Mouse (Mus musculus) heart, adult 2 months (tissue): ENCODE measurements around the gene Sptbn4.

Source experiments
- CTCF ChIP-seq: fragments of 200-600 bp; IDR thresholded peaks from 2 replicates; pipeline ENCODE4 v1.8.1; 2022; ENCODE audit warnings: antibody characterized with exemption, mild to moderate bottlenecking, moderate library complexity
- POLR2A ChIP-seq: fragments of 200-500 bp; IDR thresholded peaks from 2 replicates; pipeline ENCODE4 v1.6.1; 2011; ENCODE audit warnings: mild to moderate bottlenecking, low read depth, low read length, control low read depth; ENCODE audit not compliant: insufficient read depth

DNA sequence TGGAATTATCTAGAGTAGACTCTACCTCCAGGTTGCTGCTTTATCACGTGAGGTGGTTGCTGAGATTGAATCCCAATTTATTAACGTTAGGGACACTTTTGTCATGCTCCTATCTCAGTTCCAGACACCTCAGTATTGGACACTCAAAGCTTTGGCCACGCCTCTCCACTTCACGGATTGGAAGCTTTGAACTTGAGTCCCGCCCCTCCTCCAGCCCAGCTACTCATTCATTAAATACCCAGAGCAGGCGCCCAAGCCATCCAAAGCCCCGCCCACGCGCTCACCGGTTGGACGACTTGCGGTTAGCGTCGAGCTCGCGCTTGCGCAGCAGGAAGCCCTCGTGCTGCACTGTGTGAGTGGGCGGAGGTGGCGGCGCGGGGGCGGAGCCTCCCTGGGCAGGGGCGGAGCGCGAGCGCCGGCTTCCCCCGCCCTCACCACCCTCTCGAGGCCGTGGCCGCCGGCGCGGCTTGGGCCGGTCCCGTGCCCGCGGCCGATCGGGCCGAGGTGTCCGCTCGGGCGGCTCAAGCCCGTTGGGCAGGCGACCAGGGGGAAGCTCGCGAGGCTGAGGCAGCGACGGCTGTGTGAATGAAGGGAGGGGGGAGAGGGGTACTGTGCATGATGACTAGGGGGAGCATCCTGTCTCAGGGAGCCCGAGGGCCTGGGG lies 86.1 kb downstream of the Sptbn4 start:
- TF ChIP-seq CTCF: no peak
- no peak for TF ChIP-seq POLR2A
